In the genomic region with DNA sequence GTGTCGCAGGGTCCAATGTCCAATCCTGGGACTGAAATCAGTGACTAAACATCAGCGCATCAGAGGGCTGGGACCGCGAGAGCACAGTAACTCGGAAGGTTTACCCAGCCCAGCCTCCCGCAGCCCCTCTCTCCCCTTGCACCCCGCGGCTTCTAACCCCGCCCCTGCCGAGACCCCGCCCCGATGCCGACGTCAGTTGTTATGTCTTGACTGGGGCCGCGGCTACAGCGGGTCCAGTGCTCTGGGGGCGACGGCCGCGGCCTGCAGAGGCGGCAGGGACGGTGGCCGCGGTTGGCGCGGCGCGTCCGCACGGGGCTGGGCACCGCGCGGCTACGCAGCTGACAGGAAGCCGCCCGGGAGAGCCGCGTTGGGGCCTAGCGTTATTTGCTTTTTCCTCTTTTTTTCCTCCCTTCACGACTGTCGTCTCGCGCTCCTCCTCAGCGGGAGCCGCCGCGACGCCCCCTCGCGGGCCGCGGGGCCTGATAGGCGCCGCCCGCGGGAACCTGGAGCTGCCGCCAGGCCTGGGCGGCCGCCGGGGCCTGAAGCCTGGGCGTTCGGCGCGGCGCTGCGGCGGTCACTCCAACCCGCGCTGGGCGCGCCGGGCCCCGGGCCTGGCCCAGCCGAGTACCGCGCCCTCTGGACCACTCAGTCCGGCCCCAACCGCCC, we compare ENCODE assay signal across 8 mouse cellular contexts. TPM values are rescaled to one million over a fixed set of nuclear protein-coding genes. Genes with fewer than 3 reads are reported as not detected.
DNase-seq lines count a peak whose midpoint lies in the region; ATAC-seq and TF ChIP-seq lines count a peak whose summit lies in the region.

A gene (plus strand): TSS at position 220 of the 666 bp plus-strand sequence.

- no peaks in the 10 kb centered on the region for H3K79me2 ChIP-seq in heart, adult 2 months (replicated peaks; ENCODE audit: control insufficient read depth, insufficient read depth, low read length)

- peak within 1 kb of the TSS; percentile 84 for H3K4me2 ChIP-seq in embryonic facial prominence, embryonic 13.5 days
- peak within 1 kb of the TSS; percentile 85 for H3K4me2 ChIP-seq in limb, embryonic 13.5 days (replicated peaks)
- H3K4me2 ChIP-seq in midbrain, embryonic 16.5 days (ENCODE audit: low read length): peak within 1 kb of the TSS; percentile 79

- H3K27ac ChIP-seq in embryonic facial prominence, embryonic 13.5 days: peak within 1 kb of the TSS; percentile 98
- peak within 1 kb of the TSS; percentile 98 for H3K27ac ChIP-seq in heart, adult 2 months
- peak within 1 kb of the TSS; percentile 98 for H3K27ac ChIP-seq in limb, embryonic 13.5 days
- H3K27ac ChIP-seq in midbrain, embryonic 16.5 days (ENCODE audit: low read length): peak within 1 kb of the TSS; percentile 98

- TF ChIP-seq EP300 in heart, adult 2 months (IDR thresholded peaks at IDR 0.05; ENCODE audit: insufficient read depth, low read depth, low read length): no peak; the same call in 1 of the 2 replicates

- 0 out of 2 replicates have a peak, but pooled peaks cover 2% of the 10 kb centered on the region for H3K36me3 ChIP-seq in embryonic facial prominence, embryonic 13.5 days
- H3K36me3 ChIP-seq in heart, adult 2 months (ENCODE audit: control insufficient read depth, insufficient read depth, low read length): peaks cover 22% of the 10 kb centered on the region
- peaks cover 14% of the 10 kb centered on the region for H3K36me3 ChIP-seq in limb, embryonic 13.5 days
- no peaks in the 10 kb centered on the region; the same call in 1 of the 2 replicates for H3K36me3 ChIP-seq in midbrain, embryonic 16.5 days (ENCODE audit: control insufficient read depth, insufficient read depth, low read length)

- under 1% methylated on average over 75 of the region's 79 CpGs for WGBS in embryonic facial prominence, embryonic 13.5 days
- WGBS in heart, adult 2 months: under 1% methylated on average over 76 of the region's 79 CpGs
- WGBS in limb, embryonic 13.5 days: under 1% methylated on average over 73 of the region's 79 CpGs
- under 1% methylated on average over 53 of the region's 79 CpGs for WGBS in midbrain, embryonic 16.5 days

- H3K4me1 ChIP-seq in embryonic facial prominence, embryonic 13.5 days: peaks cover 20% of the 10 kb centered on the region
- H3K4me1 ChIP-seq in heart, adult 2 months (ENCODE audit: control insufficient read depth, insufficient read depth, low read length): peaks cover 3% of the 10 kb centered on the region
- H3K4me1 ChIP-seq in limb, embryonic 13.5 days: peaks cover 22% of the 10 kb centered on the region
- peaks cover 17% of the 10 kb centered on the region for H3K4me1 ChIP-seq in midbrain, embryonic 16.5 days (ENCODE audit: control insufficient read depth, insufficient read depth, low read length)

- peak; percentile 95 for ATAC-seq in embryonic facial prominence, embryonic 13.5 days (ENCODE audit: insufficient number of reproducible peaks, insufficient read depth, low FRiP score, low TSS enrichment, low read depth)
- ATAC-seq in limb, embryonic 13.5 days (ENCODE audit: low FRiP score, low read depth): peak; percentile 98
- ATAC-seq in midbrain, embryonic 16.5 days: peak; percentile 98

- no peaks in the 10 kb centered on the region for H3K27me3 ChIP-seq in embryonic facial prominence, embryonic 13.5 days
- H3K27me3 ChIP-seq in heart, adult 2 months (ENCODE audit: control insufficient read depth, insufficient read depth, low read length): no peaks in the 10 kb centered on the region
- no peaks in the 10 kb centered on the region for H3K27me3 ChIP-seq in limb, embryonic 13.5 days
- no peaks in the 10 kb centered on the region for H3K27me3 ChIP-seq in midbrain, embryonic 16.5 days (ENCODE audit: control insufficient read depth, insufficient read depth, low read depth, low read length)

- intact Hi-C loops in heart, adult 2 months (cut with DNase I): loop anchor here (1.0 to 2.0 kb wide), 3 partner anchors 49 to 139 kb away; a partner anchor contains a TSS

- TF ChIP-seq CTCF in heart, adult 2 months (IDR thresholded peaks at IDR 0.05): peak; percentile 60

- peak within 1 kb of the TSS; percentile 90 for H3K4me3 ChIP-seq in embryonic facial prominence, embryonic 13.5 days
- H3K4me3 ChIP-seq in heart, adult 2 months: peak within 1 kb of the TSS; percentile 84
- peak within 1 kb of the TSS; percentile 90 for H3K4me3 ChIP-seq in limb, embryonic 13.5 days
- H3K4me3 ChIP-seq in midbrain, embryonic 16.5 days (ENCODE audit: low read depth, low read length): peak within 1 kb of the TSS; percentile 96

- H3K9ac ChIP-seq in embryonic facial prominence, embryonic 13.5 days: peak within 1 kb of the TSS; percentile 98
- H3K9ac ChIP-seq in heart, adult 2 months (ENCODE audit: low read depth, low read length): peak within 1 kb of the TSS; percentile 96
- peak within 1 kb of the TSS; percentile 98 for H3K9ac ChIP-seq in limb, embryonic 13.5 days
- peak within 1 kb of the TSS; percentile 100 for H3K9ac ChIP-seq in midbrain, embryonic 16.5 days (ENCODE audit: low read depth, low read length)

- DNase-seq in 3134 (ENCODE audit: extremely low read depth, insufficient read length, low spot score): peak; percentile 93
- DNase-seq in adrenal gland, postnatal 36 days: peak; percentile 94 to 97
- DNase-seq in heart, adult 2 months: peak; percentile 94 to 95
- DNase-seq in kidney, adult 8-10 months: peak; percentile 87 to 91
- DNase-seq in spleen, postnatal 10 days (ENCODE audit: low spot score in 2 of 2): peak; percentile 83 to 91

- peak; percentile 92 for TF ChIP-seq POLR2A in heart, adult 2 months (IDR thresholded peaks at IDR 0.05; ENCODE audit: insufficient read depth, low read depth, low read length)

- no peaks in the 10 kb centered on the region for H3K9me3 ChIP-seq in embryonic facial prominence, embryonic 13.5 days
- no peaks in the 10 kb centered on the region for H3K9me3 ChIP-seq in limb, embryonic 13.5 days
- H3K9me3 ChIP-seq in midbrain, embryonic 16.5 days (replicated peaks; ENCODE audit: control insufficient read depth, low read length, poor library complexity, severe bottlenecking): no peaks in the 10 kb centered on the region

RNA-seq across cellular contexts. Expression of the gene that starts here (rescaled TPM):
- total RNA-seq in adrenal gland, postnatal 36 days (2021): 10 to 100 TPM; 37.1 to 37.6 TPM
- polyA plus RNA-seq in embryonic facial prominence, embryonic 13.5 days (2015; fragmentation: Nextera tagmentation; extraction: Ambion mirVana): 14.0 and 16.3 TPM in 2 replicates
- total RNA-seq in heart, adult 2 months (2021): 10 to 100 TPM; 20.8 to 26.7 TPM
- polyA plus RNA-seq in heart, adult 2 months (2012; rRNA removed): 7.6 and 12.1 TPM in 2 replicates
- 14.2 and 15.3 TPM in 2 replicates for polyA plus RNA-seq in limb, embryonic 13.5 days (2015; fragmentation: Nextera tagmentation; extraction: Ambion mirVana)
- 22.0 and 23.0 TPM in 2 replicates for polyA plus RNA-seq in midbrain, embryonic 16.5 days (2015; fragmentation: Nextera tagmentation; extraction: Ambion mirVana)

Comparison
In these comparisons a context has a peak if more than half of its experiments do, and no peak if none do; other contexts are left out.
1. Peak in every context shown above with its lines: DNase-seq, ATAC-seq, H3K4me3 ChIP-seq and H3K27ac ChIP-seq.